Mouse (Mus musculus) ES-Bruce4 (cell line): Measurements from ENCODE around the gene Asic2. TPM values are rescaled to one million over a fixed set of nuclear protein-coding genes. Genes with fewer than 3 reads are reported as not detected.
A peak's percentile ranks its signal among the peaks of the same experiment; 100 is the strongest.

Experiments
- H3K27ac ChIP-seq: 2 replicates; pipeline ENCODE4 v1.5.1; 2012; ENCODE audit warnings: low read length, inconsistent platforms; ENCODE audit not compliant: insufficient read depth
- H3K27me3 ChIP-seq: 2 replicates; pipeline ENCODE4 v1.6.1; 2012; ENCODE audit warnings: mild to moderate bottlenecking, low read length, inconsistent platforms; ENCODE audit not compliant: control insufficient read depth, poor library complexity, insufficient read depth, severe bottlenecking
- H3K36me3 ChIP-seq: 2 replicates; pipeline ENCODE4 v1.6.1; 2012; ENCODE audit warnings: inconsistent platforms, mild to moderate bottlenecking, low read length, moderate library complexity; ENCODE audit not compliant: control insufficient read depth, poor library complexity, insufficient read depth, severe bottlenecking
- H3K4me1 ChIP-seq: one replicate; pipeline ENCODE4 v1.8.1; 2011; ENCODE audit warnings: low read length; ENCODE audit not compliant: control insufficient read depth, insufficient read depth
- H3K4me3 ChIP-seq: 2 replicates; pipeline ENCODE4 v1.5.1; 2011; ENCODE audit warnings: low read depth, mild to moderate bottlenecking, low read length
- H3K9ac ChIP-seq: 2 replicates; pipeline ENCODE4 v1.6.1; 2012; ENCODE audit warnings: low read depth, mild to moderate bottlenecking, inconsistent platforms; ENCODE audit not compliant: poor library complexity, severe bottlenecking
- H3K9me3 ChIP-seq: replicated peaks from 2 replicates; pipeline ENCODE4 v1.6.1; 2012; ENCODE audit warnings: mild to moderate bottlenecking, low read length, inconsistent platforms; ENCODE audit not compliant: control insufficient read depth, poor library complexity, insufficient read depth, severe bottlenecking
- CTCF ChIP-seq: IDR thresholded peaks from one replicate; pipeline ENCODE4 v1.8.1; 2011; ENCODE audit warnings: low read depth, low read length
- EP300 ChIP-seq: IDR thresholded peaks from 2 replicates; pipeline ENCODE4 v1.6.1; 2011; ENCODE audit warnings: low read depth, low read length; ENCODE audit not compliant: insufficient read depth
- POLR2A ChIP-seq: IDR thresholded peaks from one replicate; pipeline ENCODE4 v1.8.1; 2011; ENCODE audit warnings: low read length; ENCODE audit not compliant: insufficient read depth
- polyA plus RNA-seq: library from polyadenylated mRNA; stranded (reverse); fragments of >200 nt; gene quantifications from 2 replicates; pipeline ENCODE4 v1.2.4, GENCODE M21; 2011; ENCODE audit warnings: low read depth; ENCODE audit not compliant: missing spikeins, insufficient read depth, insufficient read length

Gene Asic2
- polyA plus RNA-seq, result not detected in 2 replicates

DNA sequence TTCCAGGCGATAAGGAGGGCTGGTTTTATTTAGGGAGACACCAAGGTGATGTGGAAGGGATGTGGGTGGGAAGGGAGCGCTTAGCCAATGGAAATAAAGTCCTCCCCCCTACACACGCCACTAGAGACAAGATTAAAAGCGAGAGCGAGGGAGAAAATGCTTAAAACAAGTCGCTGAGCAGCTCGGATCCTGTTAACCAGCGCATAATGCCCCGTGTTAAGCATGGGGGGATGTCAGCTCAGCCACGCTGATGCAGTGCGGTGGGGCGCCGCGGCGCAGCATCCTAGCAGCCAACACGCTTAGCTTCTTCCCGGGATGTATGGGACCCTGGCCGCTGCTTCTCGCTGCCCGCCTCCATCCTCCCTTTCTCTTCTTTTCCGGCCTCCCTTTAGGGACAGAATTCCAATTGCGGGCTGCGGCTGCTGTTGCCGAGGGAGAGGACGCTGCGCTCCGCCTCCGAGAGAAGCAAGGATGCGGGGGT lies at the start of gene Asic2:
TSS of gene Asic2 (minus strand) at position 57 of the 481 bp plus-strand sequence.
- H3K27me3 ChIP-seq, result no peaks in the 10 kb centered on the region; the same call in 1 of the 2 replicates
- H3K4me1 ChIP-seq, result no peaks in the 10 kb centered on the region
- peak within 1 kb of the TSS; percentile 42 for H3K4me3 ChIP-seq
- H3K27ac ChIP-seq, result no peak within 1 kb of the TSS
- H3K9ac ChIP-seq, result no peak within 1 kb of the TSS
- H3K36me3 ChIP-seq, result no peaks in the 10 kb centered on the region
- H3K9me3 ChIP-seq, result no peaks in the 10 kb centered on the region
- no peak for TF ChIP-seq CTCF
- TF ChIP-seq POLR2A, result no peak
- TF ChIP-seq EP300, result no peak

- H3K9ac ChIP-seq, result no peak overlapping the region
- peaks cover 4% of the 10 kb centered on the region; the same call in 1 of the 2 replicates for H3K9me3 ChIP-seq
- H3K36me3 ChIP-seq, result no peaks in the 10 kb centered on the region
- no peak overlapping the region for H3K4me3 ChIP-seq
- TF ChIP-seq CTCF, result no peak
- no peak for TF ChIP-seq EP300
- TF ChIP-seq POLR2A, result no peak
- no peaks in the 10 kb centered on the region for H3K4me1 ChIP-seq
- H3K27ac ChIP-seq, result no peak overlapping the region
- no peaks in the 10 kb centered on the region for H3K27me3 ChIP-seq
Measured at GRCm38 (mm10) chr11:82016181-82016780, 48.0 kb upstream of the Asic2 start.

- Histone ChIP-seq H3K9me3 (peaks cover 4% of the 10 kb centered on the region; the same call in 1 of the 2 replicates), H3K4me3 (no peak overlapping the region), H3K9ac (no peak overlapping the region), H3K27me3 (no peaks in the 10 kb centered on the region), H3K27ac (no peak overlapping the region), H3K4me1 (no peaks in the 10 kb centered on the region), H3K36me3 (no peaks in the 10 kb centered on the region)
- TF ChIP-seq EP300, result no peak
- TF ChIP-seq POLR2A, result no peak
Measured at GRCm38 (mm10) chr11:82015066-82015465, 46.8 kb upstream of the Asic2 start.

GRCm38 (mm10) chr11:82013756-82014155 lies 45.5 kb upstream of the Asic2 start:
- Histone ChIP-seq H3K4me1 (no peaks in the 10 kb centered on the region), H3K9me3 (peaks cover 4% of the 10 kb centered on the region; the same call in 1 of the 2 replicates), H3K4me3 (no peak overlapping the region), H3K36me3 (no peaks in the 10 kb centered on the region), H3K9ac (no peak overlapping the region), H3K27ac (no peak overlapping the region), H3K27me3 (no peaks in the 10 kb centered on the region)
- no peak for TF ChIP-seq POLR2A
- TF ChIP-seq EP300, result no peak
- TF ChIP-seq CTCF, result no peak

GRCm38 (mm10) chr11:82011411-82012193 lies 43.3 kb upstream of the Asic2 start:
- peaks cover 4% of the 10 kb centered on the region; the same call in 1 of the 2 replicates for H3K9me3 ChIP-seq
- no peak overlapping the region for H3K27ac ChIP-seq
- no peaks in the 10 kb centered on the region for H3K4me1 ChIP-seq
- H3K9ac ChIP-seq, result no peak overlapping the region
- TF ChIP-seq POLR2A (no peak), EP300 (no peak), CTCF (no peak)
- no peak overlapping the region for H3K4me3 ChIP-seq
- H3K36me3 ChIP-seq, result no peaks in the 10 kb centered on the region
- H3K27me3 ChIP-seq, result no peaks in the 10 kb centered on the region

DNA sequence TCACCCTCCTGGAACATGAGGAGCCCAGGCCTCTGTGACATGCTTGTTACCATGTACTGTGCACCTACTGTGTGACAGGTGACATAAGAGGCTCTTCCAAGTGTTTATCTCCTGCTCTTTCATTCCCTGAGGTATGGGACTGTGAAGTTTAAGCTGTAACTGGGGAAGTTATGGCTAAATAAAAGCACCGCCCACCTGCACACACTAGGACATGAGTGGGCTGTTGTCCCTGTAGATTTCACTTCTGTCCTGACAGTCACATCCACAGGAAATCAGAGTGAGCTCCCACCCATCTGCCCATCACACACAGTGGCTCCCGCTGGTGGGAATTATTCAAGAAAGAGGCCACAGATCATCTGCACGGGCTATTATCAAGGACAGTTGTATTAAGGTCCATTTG lies 41.9 kb upstream of the Asic2 start:
- Histone ChIP-seq H3K9me3 (peaks cover 4% of the 10 kb centered on the region; the same call in 1 of the 2 replicates), H3K27ac (no peak overlapping the region), H3K4me3 (no peak overlapping the region), H3K9ac (no peak overlapping the region), H3K36me3 (no peaks in the 10 kb centered on the region), H3K27me3 (no peaks in the 10 kb centered on the region), H3K4me1 (no peaks in the 10 kb centered on the region)
- TF ChIP-seq POLR2A, result no peak
- TF ChIP-seq CTCF, result no peak
- no peak for TF ChIP-seq EP300
